Mouse (Mus musculus) left cerebral cortex, postnatal 14 days (tissue): ENCODE data around the gene Ctc1. TPM values are rescaled to one million over a fixed set of nuclear protein-coding genes. Genes with fewer than 3 reads are reported as not detected.
A peak's percentile ranks its signal among the peaks of the same experiment; 100 is the strongest.
"Not testable (repeated sequence)": the region's sequence is repeated elsewhere in the genome, so short reads cannot be mapped to it uniquely, and the experiment has no call there.

Experiments used
- DNase-seq, 2 experiments: peaks; one replicate each; pipeline ENCODE4 v3.0.0; 2021 to 2022; ENCODE audit warnings: low spot score in 2 of 2, mixed read lengths in 1 of 2
- intact Hi-C: fragments of 180-260 bp; cut with DNase I; formaldehyde crosslinking; loops from one replicate; pipeline ENCODE4 v1.15.1; 2025
- long read RNA-seq, 2 experiments: library from polyadenylated mRNA; stranded (forward); transcript quantifications; one replicate each; pipeline ENCODE4 v2.0.0; 2021
- total RNA-seq, 2 experiments: library from RNA; stranded (reverse); gene quantifications; 2 replicates each; pipeline ENCODE4 v1.2.3; 2021

The Ctc1 gene
- total RNA-seq: 10 to 100 TPM; 39.1 to 40.5 TPM
- long read RNA-seq, experiment 1, full-length matches to known transcripts: 17 of 38 reads
- long read RNA-seq, experiment 1, partial matches to known transcripts: 14 of 38 reads
- long read RNA-seq, experiment 1, other reads (novel, unspliced or antisense): 7 of 38 reads
- long read RNA-seq, experiment 2, full-length matches to known transcripts: 14 of 30 reads
- long read RNA-seq, experiment 2, partial matches to known transcripts: 9 of 30 reads
- long read RNA-seq, experiment 2, other reads (novel, unspliced or antisense): 7 of 30 reads

GRCm38 (mm10) chr11:69015644-69016441, at the start of gene Ctc1:
Gene Ctc1, plus strand, starts transcription at chr11:69015911.
- DNase-seq: peak; percentile 88 to 90
- intact Hi-C loops: no loop called here

GRCm38 (mm10) chr11:68966554-68966953, 49.2 kb upstream of the Ctc1 start:
- intact Hi-C loops: loop anchor here (5.0 kb wide), 1 partner anchor 64 kb away; the partner anchor contains the start of gene Rpl26

GRCm38 (mm10) chr11:68967337-68968282, 48.1 kb upstream of the Ctc1 start, which contains the start of gene Slc25a35:
Gene Slc25a35, plus strand, starts transcription at chr11:68968131.
- intact Hi-C loops: loop anchor here (5.0 kb wide), 1 partner anchor 65 kb away; the partner anchor contains the start of gene Rpl26
- peak; percentile 91 to 92 for DNase-seq

More at GRCm38 (mm10) chr11:68966554-68966953, 49.2 kb upstream of the Ctc1 start:
- DNase-seq: no peak

GRCm38 (mm10) chr11:68968752-68969151, 47.0 kb upstream of the Ctc1 start:
- intact Hi-C loops: loop anchor here (5.0 kb wide), 1 partner anchor 66 kb away; the partner anchor contains the start of gene Rpl26
- no peak for DNase-seq

GRCm38 (mm10) chr11:68970232-68970631, 45.5 kb upstream of the Ctc1 start:
- intact Hi-C loops: no loop called here
- no peak for DNase-seq

- DNase-seq: peak; percentile 68 to 75
- intact Hi-C loops: not testable (repeated sequence)
Observed at GRCm38 (mm10) chr11:68973250-68974058, 42.3 kb upstream of the Ctc1 start.

GRCm38 (mm10) chr11:68974059-68974450, 41.7 kb upstream of the Ctc1 start:
- intact Hi-C loops: no loop called here
- no peak for DNase-seq

GRCm38 (mm10) chr11:68975085-68975484, 40.6 kb upstream of the Ctc1 start, which contains the start of gene Rangrf:
Gene Rangrf, minus strand, starts transcription at chr11:68975185.
- intact Hi-C loops: no loop called here

GRCm38 (mm10) chr11:68975601-68976000, 40.1 kb upstream of the Ctc1 start:
- DNase-seq: no peak
- intact Hi-C loops: no loop called here

More at GRCm38 (mm10) chr11:68975085-68975484, 40.6 kb upstream of the Ctc1 start, which contains the start of gene Rangrf:
- DNase-seq: no peak

GRCm38 (mm10) chr11:68979320-68979733, 36.4 kb upstream of the Ctc1 start:
- DNase-seq: no peak
- intact Hi-C loops: no loop called here

GRCm38 (mm10) chr11:68980919-68981318, 34.8 kb upstream of the Ctc1 start:
- intact Hi-C loops: no loop called here

GRCm38 (mm10) chr11:68982639-68983369, 32.9 kb upstream of the Ctc1 start:
- DNase-seq: peak; percentile 67 to 80
- intact Hi-C loops: loop anchor here (2.0 kb wide), 1 partner anchor 78 kb away; no protein-coding TSS in a partner anchor

More at GRCm38 (mm10) chr11:68980919-68981318, 34.8 kb upstream of the Ctc1 start:
- DNase-seq: no peak

GRCm38 (mm10) chr11:68987365-68987882, 28.3 kb upstream of the Ctc1 start:
- DNase-seq: no peak
- intact Hi-C loops: no loop called here

GRCm38 (mm10) chr11:68988341-68988740, 27.4 kb upstream of the Ctc1 start:
- no peak for DNase-seq
- intact Hi-C loops: no loop called here

GRCm38 (mm10) chr11:68993122-68993521, 22.6 kb upstream of the Ctc1 start:
- intact Hi-C loops: no loop called here
- DNase-seq: no peak

- intact Hi-C loops: no loop called here
- peak in 1 of 2 experiments; percentile 38 for DNase-seq
Observed at GRCm38 (mm10) chr11:68994377-68994776, 21.3 kb upstream of the Ctc1 start.

GRCm38 (mm10) chr11:68997080-68997479, 18.6 kb upstream of the Ctc1 start:
- DNase-seq: no peak
- intact Hi-C loops: no loop called here
